Mouse (Mus musculus) mesoderm, embryonic 11.5 days (tissue): ENCODE measurements at regions not wholly inside any gene's neighbourhood (a gene's known extent, or its start where the extent isn't known, plus 50 kb on each side); places are given as distances from the start of the nearest gene placed in this dataset.

Source experiments
- DNase-seq: peaks from one replicate; pipeline ENCODE4 v3.0.0-alpha.2; 2012; ENCODE audit warnings: low read depth, low spot score

DNA sequence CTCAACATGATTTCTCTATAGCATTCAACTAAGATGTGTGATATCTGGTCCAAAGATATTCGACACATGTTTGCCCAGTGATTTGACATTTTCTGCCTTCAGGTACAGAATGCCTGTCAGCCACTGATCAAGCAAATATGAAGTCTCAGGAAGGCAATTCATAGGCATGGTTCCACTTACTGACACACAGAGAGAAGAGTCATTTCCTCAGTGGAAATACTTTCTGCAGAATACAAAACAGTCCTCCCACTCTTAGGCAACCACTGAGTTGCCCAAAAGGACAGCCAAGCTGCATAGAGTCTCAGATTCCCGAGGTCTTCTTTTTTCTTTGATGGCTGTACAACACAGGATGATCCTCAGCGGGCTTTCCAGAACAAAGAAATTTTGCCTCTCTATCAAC is 110.9 kb downstream of the Ndufa4 start:
- no peak for DNase-seq

DNA sequence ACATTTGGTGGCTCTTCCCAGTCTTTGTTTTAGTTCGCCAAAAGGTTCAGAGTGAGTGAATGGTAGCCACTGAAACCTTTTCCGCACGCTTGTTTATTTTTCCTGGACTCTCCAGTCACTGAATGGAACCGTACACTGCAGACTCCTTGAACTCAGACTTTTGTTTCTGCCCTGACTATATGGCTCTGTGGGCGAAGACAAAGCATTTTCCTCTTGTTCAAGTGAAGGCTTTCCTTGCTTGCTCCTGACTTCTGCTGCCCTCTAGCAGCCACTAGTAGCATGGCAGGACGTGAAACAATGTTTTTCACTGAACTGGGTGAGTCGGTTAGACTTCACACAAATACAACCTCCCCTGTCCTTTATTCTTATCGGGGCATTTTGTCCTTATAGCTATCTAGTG is 113.9 kb downstream of the Ndufa4 start:
- peak; percentile 54 for DNase-seq

DNA sequence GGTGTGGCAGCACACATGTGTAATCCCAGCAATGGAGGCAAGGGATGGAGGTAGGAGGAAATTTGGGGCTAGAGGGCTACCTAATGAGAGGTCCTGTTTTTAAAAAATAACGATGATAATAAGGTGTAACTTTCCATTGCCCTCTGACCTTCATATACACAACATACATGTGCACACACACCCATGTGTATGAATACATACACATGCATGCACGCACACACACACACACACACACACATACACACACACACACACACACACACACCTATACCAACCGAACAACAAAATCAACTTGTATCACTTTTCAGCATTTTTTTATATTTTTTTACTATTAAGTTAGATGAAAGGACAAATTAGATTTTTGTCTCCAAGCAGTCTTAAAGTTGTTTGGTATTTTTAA is 115.1 kb downstream of the Ndufa4 start:
- DNase-seq = no peak

DNA sequence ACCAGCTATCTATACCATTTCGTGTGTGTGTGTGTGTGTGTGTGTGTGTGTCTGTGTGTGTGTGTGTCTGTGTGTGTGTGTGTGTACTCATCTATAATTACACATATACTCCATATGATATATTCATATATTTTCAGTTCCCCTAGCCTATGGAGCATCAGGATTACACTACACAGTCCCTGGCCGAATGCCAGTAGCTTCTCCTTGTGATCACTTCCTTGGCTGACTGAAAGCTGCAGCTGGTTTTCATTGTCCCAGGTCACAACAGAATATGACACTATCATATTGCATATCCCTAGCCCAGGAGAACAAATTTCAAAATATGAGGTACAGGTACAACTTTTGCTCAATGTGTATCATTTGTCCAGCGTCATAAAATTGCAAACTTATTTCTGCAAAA is 116.2 kb downstream of the Ndufa4 start:
- DNase-seq = no peak

DNA sequence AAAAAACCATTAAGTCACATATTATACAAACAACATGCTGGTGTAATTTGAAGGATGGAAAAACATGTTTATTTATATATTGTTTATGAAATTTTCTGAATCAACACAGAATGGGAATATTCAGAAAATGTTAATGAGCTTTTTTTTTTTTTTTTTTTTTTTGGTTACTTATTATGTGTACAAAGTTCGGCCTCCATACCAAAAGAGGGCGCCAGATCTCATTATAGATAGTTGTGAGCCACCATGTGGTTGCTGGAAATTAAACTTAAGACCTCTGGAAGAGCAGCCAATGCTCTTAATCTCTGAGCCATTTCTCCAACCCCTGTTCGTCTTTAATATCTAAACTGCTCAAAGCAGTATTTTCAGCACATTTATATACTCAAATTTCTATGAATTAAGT is 133.3 kb downstream of the Ndufa4 start:
- no peak for DNase-seq

DNA sequence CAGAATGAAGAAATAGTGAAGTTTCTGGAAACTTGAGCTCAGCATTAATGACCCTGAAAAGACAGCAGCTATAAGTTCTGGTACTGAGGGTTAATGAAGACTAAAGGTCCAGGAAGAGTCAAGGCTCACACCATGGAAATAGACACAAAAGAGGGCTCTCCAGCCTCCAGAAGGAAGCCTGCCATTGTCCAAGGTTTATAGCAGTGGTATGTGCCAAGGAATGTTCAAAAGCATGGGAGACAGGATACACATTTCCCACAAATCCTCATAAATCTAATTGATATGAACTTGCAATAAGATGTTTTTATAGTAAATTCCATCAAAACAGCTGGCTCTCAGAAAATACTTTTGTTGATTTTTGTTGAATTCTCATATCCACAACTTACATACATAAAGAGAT is 144.4 kb downstream of the Ndufa4 start:
- no peak for DNase-seq

DNA sequence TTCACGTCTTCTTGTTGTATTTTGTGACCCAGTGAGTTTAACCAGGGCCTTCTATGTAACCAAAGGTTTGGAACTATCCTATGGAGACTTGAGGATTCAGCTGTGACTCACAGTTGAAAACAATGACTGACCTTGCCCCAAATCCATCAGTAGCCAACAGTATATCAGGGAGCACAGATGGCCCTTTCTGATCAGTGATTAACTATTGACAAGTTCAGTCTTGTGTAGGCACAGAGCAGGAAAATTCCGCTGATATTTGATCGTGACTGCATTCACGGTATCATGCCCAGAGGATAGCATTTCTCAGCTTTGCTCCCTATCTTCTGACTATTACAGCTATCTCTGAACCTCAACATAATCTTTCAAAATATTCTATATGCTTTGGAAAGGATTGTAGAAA is 169.6 kb downstream of the Ndufa4 start:
- DNase-seq = no peak

DNA sequence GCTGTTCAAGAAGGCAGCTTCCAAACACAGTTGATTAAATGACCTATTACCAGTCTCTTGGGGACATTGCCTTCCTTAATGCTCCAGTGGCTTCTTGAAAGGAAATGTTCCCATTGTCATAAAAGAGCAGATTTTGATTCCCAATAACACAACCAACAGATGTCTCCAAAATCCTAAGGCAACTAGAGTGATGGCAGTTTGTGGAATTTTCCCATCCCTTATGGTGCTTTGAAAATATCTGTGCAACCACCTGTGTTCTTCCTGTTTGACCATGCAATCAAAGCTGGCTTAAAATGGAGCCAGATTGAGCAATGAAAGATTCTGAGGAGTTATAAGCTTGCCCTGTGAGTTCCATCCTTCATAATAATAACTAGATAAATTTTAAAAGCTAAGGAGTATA is 176.2 kb downstream of the Ndufa4 start:
- no peak for DNase-seq

DNA sequence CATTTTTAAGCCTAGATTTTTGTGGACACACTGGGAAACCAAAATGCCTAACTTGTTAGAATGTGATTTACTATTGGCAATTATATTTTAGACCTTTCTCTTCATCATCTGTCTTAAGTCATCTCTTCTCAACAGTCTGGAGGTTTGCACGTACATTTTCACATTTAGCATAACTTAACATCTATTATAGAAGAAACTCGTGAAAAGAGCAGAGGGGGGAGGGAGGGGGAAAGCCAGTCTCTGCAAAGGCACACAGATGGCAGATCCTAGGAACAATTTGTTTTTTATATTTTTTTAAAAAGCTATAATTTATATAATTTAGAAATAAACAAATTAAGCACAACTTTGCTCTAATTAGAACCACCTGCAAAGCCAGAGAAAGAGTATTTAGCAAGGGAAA is 176.6 kb downstream of the Ndufa4 start:
- no peak for DNase-seq

DNA sequence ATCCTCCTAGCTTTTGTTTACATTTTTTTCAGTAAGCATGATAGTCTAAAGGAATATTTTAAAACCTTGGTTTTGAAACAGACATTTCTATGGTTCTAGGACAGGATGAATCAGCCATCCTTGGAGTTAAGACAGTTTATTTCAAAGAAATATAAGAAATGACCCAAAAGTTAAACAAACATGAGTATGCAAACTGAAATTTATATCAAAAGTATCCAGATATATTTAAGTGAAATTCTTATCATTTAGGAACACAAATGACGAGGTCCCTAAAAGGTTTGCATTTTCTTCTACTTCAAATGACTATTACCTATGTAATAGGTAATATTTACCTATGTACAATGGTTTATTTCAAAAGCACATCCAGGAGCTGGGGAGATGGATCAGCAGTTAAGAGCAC is 179.5 kb downstream of the Ndufa4 start:
- no peak for DNase-seq

DNA sequence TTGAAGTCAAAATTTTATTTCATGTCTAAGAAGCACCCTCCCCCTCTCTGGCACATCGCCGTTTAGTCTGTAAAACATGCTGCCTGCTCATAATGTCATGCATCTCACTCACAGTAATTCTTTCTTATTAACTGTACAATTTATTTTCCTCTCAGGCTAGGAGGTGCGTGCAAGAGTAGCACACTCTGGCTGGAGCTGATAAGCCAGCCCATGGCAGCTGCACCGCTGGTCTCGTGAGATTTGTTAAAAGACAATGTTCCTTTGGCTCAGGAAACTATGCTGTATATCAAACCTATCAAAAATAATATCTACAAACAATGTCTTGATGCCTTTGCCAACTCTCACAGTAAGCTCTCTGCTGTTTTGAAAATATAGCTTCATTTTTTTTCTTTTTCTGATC is 179.9 kb downstream of the Ndufa4 start:
- no peak for DNase-seq

DNA sequence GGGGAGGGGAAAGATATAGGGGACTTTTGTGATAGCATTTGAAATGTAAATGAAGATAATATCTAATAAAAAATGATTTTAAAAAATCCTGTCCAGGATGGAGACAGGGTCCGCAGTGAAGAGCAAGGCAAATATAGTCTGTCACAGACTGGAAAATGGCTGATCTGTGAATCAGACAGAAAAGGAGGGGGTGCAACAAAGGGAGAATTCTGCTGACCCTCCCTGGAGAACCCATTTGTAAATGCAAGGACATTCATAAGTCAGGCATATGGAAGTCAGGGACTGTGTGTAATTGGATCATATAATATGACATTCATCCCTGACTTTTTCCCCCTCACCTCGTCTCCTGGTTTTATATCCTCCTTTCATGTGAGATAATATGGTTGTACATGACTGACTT is 183.8 kb downstream of the Ndufa4 start:
- no peak for DNase-seq

DNA sequence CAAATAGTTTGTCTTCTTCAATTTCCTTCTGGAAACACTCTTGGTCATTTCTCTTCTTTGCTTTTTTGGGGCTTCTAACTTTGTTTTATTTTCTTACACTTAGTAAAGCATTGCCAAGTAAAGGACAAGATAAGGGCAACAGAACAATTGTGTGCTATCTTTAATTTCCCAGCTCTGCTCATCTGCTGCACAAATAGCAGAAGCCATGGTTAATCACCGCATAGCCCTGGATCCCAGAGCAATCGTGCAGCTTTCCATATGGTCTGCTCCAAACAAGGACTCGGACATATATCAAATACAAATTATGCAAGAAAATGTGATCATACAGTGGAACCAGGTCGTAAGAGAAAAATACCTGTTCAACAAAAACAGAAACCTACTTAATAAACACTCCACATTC is 187.0 kb downstream of the Ndufa4 start:
- DNase-seq = no peak

DNA sequence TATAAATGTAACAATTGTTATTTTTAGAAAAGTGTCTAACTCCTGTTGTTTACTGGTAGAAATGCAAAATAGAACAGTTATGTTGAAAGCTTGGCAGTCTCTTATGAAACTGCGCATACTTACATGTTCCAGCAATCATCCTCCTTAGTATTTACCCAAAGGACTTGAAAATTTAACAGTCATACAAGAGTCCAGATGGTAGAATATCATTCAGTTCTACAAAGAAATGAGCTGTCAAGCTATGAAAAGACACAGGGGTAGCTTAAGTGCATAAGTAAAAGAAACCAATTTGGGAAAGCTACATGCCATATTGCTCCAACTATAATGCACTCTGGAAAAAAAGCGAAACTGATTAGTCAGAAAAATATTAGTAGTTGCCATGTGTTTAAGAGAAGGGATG is 196.7 kb downstream of the Ndufa4 start:
- DNase-seq = no peak

DNA sequence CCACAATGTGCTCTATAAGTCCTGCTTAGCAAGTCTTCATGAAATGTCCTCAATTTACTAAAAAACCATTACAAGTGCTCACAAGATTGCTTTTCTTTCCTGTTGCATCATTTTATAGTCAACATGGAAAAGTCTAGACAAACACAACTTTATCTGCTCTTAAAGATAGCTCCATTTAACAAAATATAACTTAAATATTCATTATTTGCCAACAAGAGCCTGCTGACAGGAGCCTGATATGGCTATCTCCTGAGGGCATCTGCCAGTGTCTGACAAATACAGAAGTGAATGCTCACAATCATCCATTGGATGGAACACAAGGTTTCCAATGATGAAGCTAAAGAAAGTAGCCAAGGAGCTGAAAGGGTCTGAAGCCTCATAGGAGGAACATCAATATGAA is 197.8 kb downstream of the Ndufa4 start:
- DNase-seq = no peak
